Mouse (Mus musculus) midbrain, embryonic 16.5 days (tissue): ENCODE measurements around the gene Yjefn3. TPM values are rescaled to one million over a fixed set of nuclear protein-coding genes. Genes with fewer than 3 reads are reported as not detected.

ENCODE experiments used
- ATAC-seq: fragments of 200-750 bp; cut with Nextera tagmentation; 2 replicates; pipeline ENCODE4 v1.8.0; 2017; ENCODE audit warnings: moderate TSS enrichment
- H3K27ac ChIP-seq: fragments of 300-500 bp; sonication (generic); 2 replicates; pipeline ENCODE4 v1.5.1; 2014; ENCODE audit warnings: mild to moderate bottlenecking, low read length, mixed read lengths
- H3K27me3 ChIP-seq: fragments of 300-500 bp; sonication (generic); 2 replicates; pipeline ENCODE4 v1.6.1; 2014; ENCODE audit warnings: low read depth, low read length, mixed read lengths; ENCODE audit not compliant: control insufficient read depth, insufficient read depth
- H3K36me3 ChIP-seq: fragments of 300-500 bp; sonication (generic); 2 replicates; pipeline ENCODE4 v1.6.1; 2014; ENCODE audit warnings: mild to moderate bottlenecking, low read length, moderate library complexity, mixed read lengths; ENCODE audit not compliant: control insufficient read depth, insufficient read depth
- H3K4me1 ChIP-seq: fragments of 300-500 bp; sonication (generic); 2 replicates; pipeline ENCODE4 v1.6.1; 2014; ENCODE audit warnings: mild to moderate bottlenecking, low read length, mixed read lengths; ENCODE audit not compliant: control insufficient read depth, insufficient read depth
- H3K4me2 ChIP-seq: fragments of 300-500 bp; sonication (generic); 2 replicates; pipeline ENCODE4 v1.6.1; 2014; ENCODE audit warnings: mild to moderate bottlenecking, low read length, mixed read lengths
- H3K4me3 ChIP-seq: fragments of 300-500 bp; sonication (generic); 2 replicates; pipeline ENCODE4 v1.5.1; 2014; ENCODE audit warnings: low read depth, mild to moderate bottlenecking, low read length, moderate library complexity, mixed read lengths
- H3K9ac ChIP-seq: fragments of 300-500 bp; sonication (generic); 2 replicates; pipeline ENCODE4 v1.6.1; 2014; ENCODE audit warnings: low read depth, low read length, mixed read lengths
- H3K9me3 ChIP-seq: fragments of 300-500 bp; sonication (generic); replicated peaks from 2 replicates; pipeline ENCODE4 v1.6.1; 2014; ENCODE audit warnings: mild to moderate bottlenecking, low read length, mixed read lengths; ENCODE audit not compliant: control insufficient read depth, poor library complexity, severe bottlenecking
- WGBS: fragments of 180-500 bp; shearing (Covaris S2); extraction: QIAGEN DNeasy Blood & Tissue Kit; methylation state at CpG from one replicate; pipeline ENCODE4 v1.1.7; 2014; 5-methylcytosine and 5-hydroxymethylcytosine counted together
- polyA plus RNA-seq: library from polyadenylated mRNA; unstranded; fragments of >200 nt; fragmentation: Nextera tagmentation; extraction: Ambion mirVana; gene quantifications from 2 replicates; pipeline ENCODE4 v1.2.1, GENCODE M21; 2015

The Yjefn3 gene
- polyA plus RNA-seq, 1 experiment from 2014 or later = 12.0 TPM

DNA sequence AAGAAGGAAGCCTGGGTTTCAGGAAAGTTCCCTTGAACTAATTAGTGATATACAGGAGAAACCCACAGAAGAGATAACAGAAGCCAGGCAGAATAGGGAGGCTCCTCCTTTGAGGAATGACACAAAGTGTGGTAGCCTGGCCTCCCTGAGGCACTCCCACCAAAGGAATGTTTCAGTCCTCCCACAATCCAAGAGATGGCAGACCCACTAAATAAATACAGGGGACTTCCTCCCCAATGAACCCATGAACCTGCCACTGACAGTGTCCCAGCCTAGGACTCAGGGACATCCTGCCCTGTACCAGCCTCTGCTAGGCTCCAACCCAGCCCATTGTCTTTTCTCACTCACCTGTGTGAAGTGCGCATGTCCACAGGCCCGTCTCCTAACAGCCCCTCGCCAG, 32.9 kb upstream of the Yjefn3 start:
- Histone ChIP-seq H3K9ac (no peak overlapping the region), H3K4me1 (peaks cover 3% of the 10 kb centered on the region; the same call in 1 of the 2 replicates), H3K4me2 (no peak overlapping the region), H3K9me3 (no peaks in the 10 kb centered on the region), H3K27me3 (no peaks in the 10 kb centered on the region), H3K27ac (no peak overlapping the region), H3K36me3 (no peaks in the 10 kb centered on the region), H3K4me3 (no peak overlapping the region)
- ATAC-seq = no peak
- 95% methylated on average over 3 of the region's 3 CpGs for WGBS

DNA sequence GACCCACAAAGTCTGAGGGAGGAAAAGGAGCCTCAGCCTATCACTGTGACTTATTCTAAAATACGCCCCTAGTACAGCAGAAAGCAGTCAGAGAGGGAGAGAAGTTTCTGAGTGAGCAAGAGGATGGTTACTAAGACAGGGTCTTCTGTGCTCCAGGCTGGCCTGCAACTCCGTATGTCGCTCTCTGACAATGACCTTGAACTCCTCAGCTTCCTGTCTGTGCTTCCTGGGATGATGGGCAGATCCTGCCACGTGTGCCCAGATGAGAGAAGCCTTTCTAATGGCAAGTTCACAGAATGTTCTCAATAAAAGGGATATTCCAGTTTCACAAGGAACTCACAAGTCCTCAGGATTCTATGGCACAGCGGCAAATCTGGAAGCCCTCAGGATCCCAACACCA, 32.1 kb upstream of the Yjefn3 start:
- Histone ChIP-seq H3K4me2 (no peak overlapping the region), H3K36me3 (no peaks in the 10 kb centered on the region), H3K9me3 (no peaks in the 10 kb centered on the region), H3K4me1 (peaks cover 3% of the 10 kb centered on the region; the same call in 1 of the 2 replicates), H3K4me3 (no peak overlapping the region), H3K27ac (no peak overlapping the region), H3K9ac (no peak overlapping the region), H3K27me3 (no peaks in the 10 kb centered on the region)
- ATAC-seq = no peak
- 93% methylated on average over 5 of the region's 5 CpGs for WGBS

GRCm38 (mm10) chr8:69933811-69934210, 31.3 kb upstream of the Yjefn3 start:
- no peak overlapping the region for H3K27ac ChIP-seq
- 87% methylated on average over 2 of the region's 2 CpGs for WGBS
- no peaks in the 10 kb centered on the region for H3K36me3 ChIP-seq
- no peak overlapping the region for H3K9ac ChIP-seq
- H3K4me2 ChIP-seq = no peak overlapping the region
- no peaks in the 10 kb centered on the region for H3K27me3 ChIP-seq
- H3K4me1 ChIP-seq = peaks cover 3% of the 10 kb centered on the region; the same call in 1 of the 2 replicates
- no peaks in the 10 kb centered on the region for H3K9me3 ChIP-seq
- H3K4me3 ChIP-seq = no peak overlapping the region
- no peak for ATAC-seq

DNA sequence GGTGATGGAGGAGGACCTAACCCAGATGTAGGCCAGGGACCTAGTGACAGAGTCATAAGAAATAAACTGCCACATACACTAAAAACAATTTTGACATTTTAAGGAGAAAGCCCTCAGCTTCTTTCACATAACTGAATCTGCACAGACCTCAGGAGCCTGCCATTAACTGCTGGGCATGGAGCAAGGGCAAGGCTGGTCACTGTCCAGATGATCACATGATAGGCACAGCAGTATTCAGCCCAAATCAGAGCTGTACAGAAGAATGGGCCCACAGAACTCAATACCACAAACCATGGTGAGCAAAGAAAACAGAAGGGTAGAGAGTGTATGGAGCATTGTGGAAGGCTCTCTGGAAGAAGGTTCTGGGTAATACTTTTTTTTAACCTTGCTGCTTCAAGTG, 24.4 kb upstream of the Yjefn3 start:
- H3K4me3 ChIP-seq = no peak overlapping the region
- no peaks in the 10 kb centered on the region for H3K27me3 ChIP-seq
- H3K4me1 ChIP-seq = no peaks in the 10 kb centered on the region
- ATAC-seq = no peak
- H3K9me3 ChIP-seq = no peaks in the 10 kb centered on the region
- H3K27ac ChIP-seq = no peak overlapping the region
- no peak overlapping the region for H3K9ac ChIP-seq
- H3K4me2 ChIP-seq = no peak overlapping the region
- H3K36me3 ChIP-seq = no peaks in the 10 kb centered on the region

- Histone ChIP-seq H3K36me3 (no peaks in the 10 kb centered on the region), H3K4me2 (no peak overlapping the region), H3K9me3 (no peaks in the 10 kb centered on the region), H3K4me1 (peaks cover 16% of the 10 kb centered on the region), H3K4me3 (no peak overlapping the region), H3K27ac (no peak overlapping the region), H3K9ac (no peak overlapping the region), H3K27me3 (no peaks in the 10 kb centered on the region)
- ATAC-seq = no peak
- 78% methylated on average over 1 of the region's 1 CpGs for WGBS
Measured at GRCm38 (mm10) chr8:69923986-69924385, 21.5 kb upstream of the Yjefn3 start.

- H3K36me3 ChIP-seq = no peaks in the 10 kb centered on the region
- peaks cover 16% of the 10 kb centered on the region for H3K4me1 ChIP-seq
- ATAC-seq = no peak
- H3K9me3 ChIP-seq = no peaks in the 10 kb centered on the region
- H3K9ac ChIP-seq = no peak overlapping the region; the same call in 1 of the 2 replicates
- no peak overlapping the region for H3K4me2 ChIP-seq
- 84% methylated on average over 2 of the region's 2 CpGs for WGBS
- no peak overlapping the region for H3K4me3 ChIP-seq
- peak overlapping the region; percentile 79 for H3K27ac ChIP-seq
- no peaks in the 10 kb centered on the region for H3K27me3 ChIP-seq
Measured at GRCm38 (mm10) chr8:69921141-69921540, 18.6 kb upstream of the Yjefn3 start.

GRCm38 (mm10) chr8:69919876-69920662, 17.6 kb upstream of the Yjefn3 start:
- Histone ChIP-seq H3K4me2 (peak overlapping the region; percentile 26; the same call in 1 of the 2 replicates), H3K9ac (peak overlapping the region; percentile 42; the same call in 1 of the 2 replicates)
- 44% methylated on average over 11 of the region's 11 CpGs for WGBS

DNA sequence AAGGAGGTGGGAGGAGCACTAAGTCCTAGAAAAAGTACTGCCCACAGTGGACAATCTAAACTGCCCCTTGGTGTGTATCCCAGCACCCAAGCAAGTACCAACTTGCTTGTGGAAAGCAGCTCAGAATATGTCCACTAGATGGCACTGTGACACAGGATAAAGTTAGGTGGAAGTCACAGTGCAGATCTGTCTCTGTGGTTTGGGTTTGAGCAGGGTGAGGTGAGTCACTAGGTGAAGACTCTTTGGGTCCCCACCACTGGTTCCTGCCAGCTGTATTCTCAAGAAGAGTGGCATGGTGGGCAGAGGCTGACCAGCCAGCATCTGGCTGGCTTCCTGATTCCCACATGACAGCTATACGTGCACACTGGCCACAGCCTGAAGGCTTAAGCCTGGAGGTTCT, 16.5 kb upstream of the Yjefn3 start:
- no peaks in the 10 kb centered on the region for H3K9me3 ChIP-seq
- H3K4me3 ChIP-seq = no peak overlapping the region
- peak; percentile 61 for ATAC-seq
- peaks cover 19% of the 10 kb centered on the region for H3K4me1 ChIP-seq
- no peak overlapping the region for H3K4me2 ChIP-seq
- no peaks in the 10 kb centered on the region for H3K36me3 ChIP-seq
- 68% methylated on average over 1 of the region's 1 CpGs for WGBS
- no peaks in the 10 kb centered on the region for H3K27me3 ChIP-seq
- H3K9ac ChIP-seq = no peak overlapping the region
- H3K27ac ChIP-seq = no peak overlapping the region

More at GRCm38 (mm10) chr8:69919876-69920662, 17.6 kb upstream of the Yjefn3 start:
- peaks cover 19% of the 10 kb centered on the region for H3K4me1 ChIP-seq
- no peaks in the 10 kb centered on the region for H3K36me3 ChIP-seq
- peak; percentile 49 for ATAC-seq
- no peak overlapping the region for H3K4me3 ChIP-seq
- no peaks in the 10 kb centered on the region for H3K27me3 ChIP-seq
- peak overlapping the region; percentile 79 for H3K27ac ChIP-seq
- no peaks in the 10 kb centered on the region for H3K9me3 ChIP-seq

DNA sequence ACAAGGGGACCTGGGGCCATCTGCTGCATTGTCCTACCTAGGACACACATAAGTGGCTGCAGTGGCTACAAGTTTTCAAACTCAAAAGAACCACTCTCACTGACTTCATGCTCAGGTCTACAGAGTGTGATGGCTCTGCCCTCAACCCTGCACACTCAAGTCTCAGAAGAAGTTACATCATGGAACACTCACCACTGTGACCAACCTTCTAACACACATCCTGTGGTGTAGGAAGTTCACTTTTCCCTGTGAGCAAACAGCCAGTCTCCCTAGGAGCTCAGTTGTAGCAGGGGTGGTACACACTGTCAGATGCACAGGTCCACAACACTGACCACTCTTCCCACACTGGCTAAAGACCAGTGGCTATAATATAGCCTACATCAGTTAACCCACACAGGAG, 16.0 kb upstream of the Yjefn3 start:
- H3K4me3 ChIP-seq = no peak overlapping the region
- peaks cover 19% of the 10 kb centered on the region for H3K4me1 ChIP-seq
- H3K27me3 ChIP-seq = no peaks in the 10 kb centered on the region
- H3K9ac ChIP-seq = no peak overlapping the region
- H3K36me3 ChIP-seq = no peaks in the 10 kb centered on the region
- no peak overlapping the region for H3K27ac ChIP-seq
- no peaks in the 10 kb centered on the region for H3K9me3 ChIP-seq
- H3K4me2 ChIP-seq = no peak overlapping the region
- peak; percentile 10; the same call in 1 of the 2 replicates for ATAC-seq
